Mouse (Mus musculus): ENCODE results near the gene Oas1f. TPM values are rescaled to one million over a fixed set of nuclear protein-coding genes. Genes with fewer than 3 reads are reported as not detected.

The Oas1f gene
- total RNA-seq (2023): not detected

DNA sequence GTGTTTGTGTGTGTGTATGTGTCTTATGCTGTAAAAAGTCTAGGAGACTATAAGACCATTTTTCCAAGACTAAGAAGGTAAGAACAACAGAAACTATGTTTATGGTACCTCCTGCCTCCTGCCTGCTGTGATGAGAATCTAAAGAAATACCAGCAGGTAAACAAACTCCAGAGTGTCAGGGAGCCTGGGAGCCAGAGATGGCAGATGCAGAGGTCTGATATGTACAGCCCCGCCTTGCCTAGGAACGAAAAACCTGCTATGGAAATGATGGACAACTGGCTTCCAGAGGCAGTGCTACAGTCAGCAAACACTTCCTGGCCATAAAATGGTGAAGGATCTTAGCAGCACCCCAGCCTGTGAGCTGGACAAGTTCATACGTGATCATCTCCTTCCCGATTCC, at the start of gene Oas1f:
Oas1f (plus strand) TSS at position 301 of the 400 bp plus-strand sequence.

GRCm38 (mm10) chr5:120811951-120812819, 35.0 kb upstream of the Oas1f start, which contains the start of gene Oas1c:
Gene Oas1c (minus strand): TSS chr5:120812514.

GRCm38 (mm10) chr5:120861121-120861520, 14.0 kb downstream of the Oas1f start, which contains the start of gene Oas1h:
Gene Oas1h (plus strand): TSS chr5:120861421.

GRCm38 (mm10) chr5:120887413-120887812, 40.2 kb downstream of the Oas1f start, which contains the start of gene Oas1g:
Gene Oas1g (minus strand): TSS chr5:120887613.

DNA sequence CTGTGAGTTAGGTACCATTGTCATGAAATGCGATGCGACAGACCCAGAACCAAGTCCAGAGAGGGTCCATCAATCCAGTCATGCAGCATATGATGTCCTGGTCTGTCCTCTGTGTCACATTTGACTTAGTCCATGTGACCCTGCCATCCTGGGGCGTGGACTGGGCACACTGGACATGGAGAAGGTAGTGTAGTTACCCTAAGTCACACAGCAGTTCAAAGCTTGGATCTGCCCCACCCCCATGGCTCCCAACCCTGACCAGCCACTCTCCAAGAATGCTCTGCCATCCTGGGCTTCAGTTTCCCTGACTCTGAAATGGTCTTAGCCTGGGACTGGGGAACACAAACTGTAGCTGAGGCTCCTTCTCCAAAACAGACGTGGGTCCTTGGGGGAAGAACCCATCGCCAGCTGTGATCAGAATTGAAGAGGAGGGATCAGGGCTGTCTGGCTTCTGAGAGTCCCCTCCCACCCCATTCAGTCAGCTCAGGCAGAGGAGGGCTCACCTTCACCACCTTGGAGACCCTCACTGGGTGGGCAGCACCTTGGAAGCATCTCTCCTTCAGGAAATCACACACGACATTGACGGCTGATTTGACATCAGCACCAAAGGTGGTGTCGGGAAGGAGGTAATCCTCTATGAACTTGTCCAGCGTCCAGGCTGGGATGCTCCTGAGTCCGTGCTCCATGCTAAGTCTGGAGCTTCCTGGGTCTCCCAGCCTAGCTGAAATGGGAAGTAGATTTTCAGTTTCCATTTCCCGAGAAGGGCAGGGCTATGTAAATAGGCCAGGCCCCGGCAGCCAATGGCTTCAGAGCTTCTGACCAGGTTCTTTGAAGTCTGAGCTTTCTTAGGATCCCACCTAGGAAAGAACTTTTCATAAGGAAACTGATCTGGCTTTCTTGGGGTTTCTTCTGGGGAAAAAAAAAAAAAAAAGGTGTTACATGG, 59.9 kb downstream of the Oas1f start, which contains the start of gene Oas1a:
Oas1a (minus strand) TSS at position 731 of the 943 bp plus-strand sequence.

Other genes starting within 250 kb of the Oas1f start
- gene Rita1, start 234.8 kb upstream of the Oas1f start, total RNA-seq (2023): 1 to 10 TPM; 5.4 to 8.3 TPM
- 100 to 1,000 TPM; 114 to 120 TPM for gene Ddx54, start 234.6 kb upstream of the Oas1f start, total RNA-seq (2023)
- not detected for gene Cfap73, start 213.1 kb upstream of the Oas1f start, total RNA-seq (2023)
- 10 to 100 TPM; 18.9 to 25.5 TPM for gene Rasal1, start 198.6 kb upstream of the Oas1f start, total RNA-seq (2023)
- 100 to 1,000 TPM; 257 to 297 TPM for gene Dtx1, start 135.4 kb upstream of the Oas1f start, total RNA-seq (2023)
- gene Oas2, start 97.5 kb upstream of the Oas1f start, total RNA-seq (2023): 1 to 10 TPM; 6.1 to 8.0 TPM
- 10 to 100 TPM; 15.4 to 27.4 TPM for gene Oas3, start 69.7 kb upstream of the Oas1f start, total RNA-seq (2023)
- 1 to 10 TPM in 1 of 2 experiments, under 1 TPM in 1; 0.74 to 1.8 TPM for gene Oas1e, start 51.8 kb upstream of the Oas1f start, total RNA-seq (2023)
- gene Oas1c, start 34.9 kb upstream of the Oas1f start, total RNA-seq (2023): 10 to 100 TPM; 11.0 to 13.1 TPM
- not detected for gene Oas1h, start 14.1 kb downstream of the Oas1f start, total RNA-seq (2023)
- not detected for gene Oas1g, start 40.2 kb downstream of the Oas1f start, total RNA-seq (2023)
- gene Oas1a, start 60.2 kb downstream of the Oas1f start, total RNA-seq (2023): 1 to 10 TPM; 3.1 to 5.1 TPM
- gene Oas1d, start 67.2 kb downstream of the Oas1f start, total RNA-seq (2023): not detected
- gene Rph3a, start 162.7 kb downstream of the Oas1f start, total RNA-seq (2023): not detected

Measured in T-cell, adult 66 days (primary cell).